Mouse (Mus musculus) kidney, adult 2 months (tissue): Measurements from ENCODE around the gene Hkdc1.

Source experiments
- CTCF ChIP-seq: fragments of 200-500 bp; conservative IDR thresholded peaks from 2 replicates; pipeline ENCODE4 v1.5.1; 2011; ENCODE audit warnings: low read depth, mild to moderate bottlenecking, control low read depth, low read length, moderate library complexity, mixed read lengths; ENCODE audit not compliant: insufficient read depth, insufficient read length
- POLR2A ChIP-seq: fragments of 200-500 bp; IDR thresholded peaks from one replicate; pipeline ENCODE4 v1.6.1; 2011; ENCODE audit warnings: low read depth, low read length, control low read depth

- TF ChIP-seq CTCF (no peak), POLR2A (no peak)
Observed at GRCm38 (mm10) chr10:62379808-62380207, 42.5 kb downstream of the Hkdc1 start, which contains the start of gene Hk1.
